Mouse (Mus musculus) kidney, postnatal 0 days (tissue): Measurements from ENCODE around the gene Epb41l5. TPM values are rescaled to one million over a fixed set of nuclear protein-coding genes. Genes with fewer than 3 reads are reported as not detected.

ENCODE experiments used
- ATAC-seq: fragments of 200-750 bp; cut with Nextera tagmentation; replicated peaks from 2 replicates; pipeline ENCODE4 v1.8.0; 2017; ENCODE audit warnings: low read depth, moderate number of reproducible peaks, moderate TSS enrichment, moderate library complexity; ENCODE audit not compliant: low FRiP score
- DNase-seq: peaks from one replicate; pipeline ENCODE4 v3.0.0-alpha.2; 2016; ENCODE audit warnings: low spot score
- H3K27ac ChIP-seq: fragments of 300-500 bp; sonication (generic); 2 replicates; pipeline ENCODE4 v1.5.1; 2014; ENCODE audit warnings: mild to moderate bottlenecking
- H3K27me3 ChIP-seq: fragments of 300-500 bp; sonication (generic); 2 replicates; pipeline ENCODE4 v1.6.1; 2014; ENCODE audit warnings: low read length, mixed read lengths; ENCODE audit not compliant: insufficient read depth
- H3K36me3 ChIP-seq: fragments of 300-500 bp; sonication (generic); 2 replicates; pipeline ENCODE4 v1.6.1; 2014; ENCODE audit warnings: low read length, mixed read lengths; ENCODE audit not compliant: insufficient read depth
- H3K4me1 ChIP-seq: fragments of 300-500 bp; sonication (generic); replicated peaks from 2 replicates; pipeline ENCODE4 v1.6.1; 2014; ENCODE audit warnings: antibody characterized with exemption, low read length, mixed read lengths; ENCODE audit not compliant: insufficient read depth
- H3K4me2 ChIP-seq: fragments of 300-500 bp; sonication (generic); 2 replicates; pipeline ENCODE4 v1.6.1; 2014; ENCODE audit warnings: mild to moderate bottlenecking, low read length, moderate library complexity, mixed read lengths
- H3K4me3 ChIP-seq: fragments of 300-500 bp; sonication (generic); replicated peaks from 2 replicates; pipeline ENCODE4 v1.5.1; 2014; ENCODE audit warnings: low read depth, low read length
- H3K9ac ChIP-seq: fragments of 300-500 bp; sonication (generic); 2 replicates; pipeline ENCODE4 v1.6.1; 2014; ENCODE audit warnings: low read depth, low read length
- H3K9me3 ChIP-seq: fragments of 300-500 bp; sonication (generic); replicated peaks from 2 replicates; pipeline ENCODE4 v1.6.1; 2016; ENCODE audit warnings: low read length, inconsistent platforms, mixed read lengths
- CTCF ChIP-seq: IDR thresholded peaks from 2 replicates; pipeline ENCODE4 v1.5.1; 2016; ENCODE audit warnings: antibody characterized with exemption, low read depth, mild to moderate bottlenecking, moderate library complexity
- WGBS: fragments of 180-500 bp; shearing (Covaris S2); extraction: QIAGEN DNeasy Blood & Tissue Kit; methylation state at CpG from one replicate; pipeline ENCODE4 v1.1.7; 2014; 5-methylcytosine and 5-hydroxymethylcytosine counted together
- polyA plus RNA-seq: library from polyadenylated mRNA; unstranded; fragments of >200 nt; fragmentation: Nextera tagmentation; extraction: Ambion mirVana; gene quantifications from 2 replicates; pipeline ENCODE4 v1.2.1, GENCODE M21; 2015

Epb41l5 gene
- polyA plus RNA-seq, 1 experiment from 2014 or later = 50.9 TPM

DNA sequence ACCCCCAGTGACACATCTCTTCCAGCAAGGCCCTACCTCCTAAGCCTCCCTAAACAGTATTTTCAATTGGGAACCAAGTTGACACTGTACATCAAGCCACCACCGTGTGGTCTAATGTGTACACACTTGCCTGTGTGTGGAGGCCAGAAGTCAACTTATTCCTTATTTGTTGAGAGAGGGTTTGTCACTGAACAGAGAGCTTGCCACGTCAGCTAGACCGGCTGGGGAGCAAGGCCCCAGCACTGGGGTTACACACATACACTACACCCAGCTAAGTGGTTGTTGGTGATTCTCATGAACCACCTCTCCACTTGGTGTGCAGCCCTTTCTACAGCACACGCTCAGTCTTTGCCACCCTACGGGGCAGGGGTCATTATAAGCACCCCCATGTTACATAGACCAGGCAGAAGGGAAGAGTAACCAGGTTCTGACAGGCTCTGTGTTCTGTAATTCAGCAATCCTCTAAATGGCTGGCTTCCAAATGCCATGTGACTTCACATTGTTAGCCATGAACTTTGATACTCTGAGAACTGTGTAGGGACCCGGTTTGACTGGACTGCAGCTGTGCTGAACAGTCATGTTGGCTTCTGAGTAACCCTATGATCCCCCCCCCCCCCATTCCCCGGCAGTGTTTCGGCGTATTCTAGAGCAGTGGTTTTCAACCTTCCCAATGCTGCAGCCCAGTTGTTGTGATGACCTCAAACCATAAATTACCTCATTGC lies 107.8 kb downstream of the Epb41l5 start:
- H3K27ac ChIP-seq = peak overlapping the region; percentile 68
- H3K4me1 ChIP-seq = no peaks in the 10 kb centered on the region
- WGBS = 54% methylated on average over 9 of the region's 9 CpGs
- peak; percentile 66 for DNase-seq
- no peak overlapping the region for H3K4me3 ChIP-seq
- no peaks in the 10 kb centered on the region for H3K27me3 ChIP-seq
- H3K9ac ChIP-seq = no peak overlapping the region
- H3K9me3 ChIP-seq = no peaks in the 10 kb centered on the region
- ATAC-seq = peak; percentile 94
- no peaks in the 10 kb centered on the region for H3K36me3 ChIP-seq
- no peak overlapping the region for H3K4me2 ChIP-seq
- TF ChIP-seq CTCF = no peak

- Histone ChIP-seq H3K4me3 (no peak overlapping the region), H3K9me3 (no peaks in the 10 kb centered on the region), H3K4me1 (no peaks in the 10 kb centered on the region), H3K9ac (no peak overlapping the region), H3K27ac (no peak overlapping the region), H3K27me3 (no peaks in the 10 kb centered on the region), H3K36me3 (no peaks in the 10 kb centered on the region), H3K4me2 (no peak overlapping the region)
- ATAC-seq (no peak), DNase-seq (no peak)
- WGBS = 50% methylated on average over 2 of the region's 2 CpGs
- TF ChIP-seq CTCF = no peak
These were observed 109.5 kb downstream of the Epb41l5 start for GRCm38 (mm10) chr1:119539252-119539651.

DNA sequence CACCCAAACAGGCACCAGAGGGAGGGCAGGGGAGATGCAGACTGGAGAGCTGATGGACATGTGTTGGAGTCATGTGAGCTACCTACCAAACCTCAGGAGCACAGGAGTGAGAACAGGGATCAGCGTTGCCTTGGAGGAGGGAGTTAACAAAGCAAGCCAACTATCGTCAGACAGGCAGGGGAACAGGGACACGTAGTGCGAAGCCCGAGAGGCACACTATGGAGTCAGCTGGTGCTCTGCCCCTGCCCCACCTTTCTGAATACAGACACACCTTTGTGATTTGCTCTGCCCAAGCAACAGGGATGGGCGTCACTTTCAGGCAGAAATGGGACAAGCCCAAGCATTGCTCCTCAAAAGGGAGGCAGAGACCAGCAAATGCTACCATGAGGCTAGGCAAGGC lies 111.1 kb downstream of the Epb41l5 start:
- Histone ChIP-seq H3K27me3 (no peaks in the 10 kb centered on the region), H3K36me3 (no peaks in the 10 kb centered on the region), H3K9me3 (no peaks in the 10 kb centered on the region), H3K4me2 (no peak overlapping the region), H3K4me3 (no peak overlapping the region), H3K27ac (no peak overlapping the region), H3K9ac (no peak overlapping the region), H3K4me1 (no peaks in the 10 kb centered on the region)
- DNase-seq = no peak
- TF ChIP-seq CTCF = no peak
- no peak for ATAC-seq
- 81% methylated on average over 6 of the region's 6 CpGs for WGBS

- no peak for DNase-seq
- H3K36me3 ChIP-seq = no peaks in the 10 kb centered on the region
- H3K4me2 ChIP-seq = no peak overlapping the region
- H3K4me1 ChIP-seq = no peaks in the 10 kb centered on the region
- TF ChIP-seq CTCF = no peak
- H3K27ac ChIP-seq = no peak overlapping the region
- H3K9me3 ChIP-seq = no peaks in the 10 kb centered on the region
- H3K27me3 ChIP-seq = no peaks in the 10 kb centered on the region
- no peak for ATAC-seq
- H3K4me3 ChIP-seq = no peak overlapping the region
- H3K9ac ChIP-seq = no peak overlapping the region
- WGBS = 83% methylated on average over 2 of the region's 2 CpGs
These were observed 112.7 kb downstream of the Epb41l5 start for GRCm38 (mm10) chr1:119536122-119536521.

- H3K4me1 ChIP-seq = no peaks in the 10 kb centered on the region
- no peak overlapping the region for H3K4me3 ChIP-seq
- DNase-seq = no peak
- TF ChIP-seq CTCF = no peak
- H3K9ac ChIP-seq = no peak overlapping the region
- H3K9me3 ChIP-seq = no peaks in the 10 kb centered on the region
- 89% methylated on average over 5 of the region's 5 CpGs for WGBS
- no peaks in the 10 kb centered on the region for H3K27me3 ChIP-seq
- no peak overlapping the region for H3K27ac ChIP-seq
- no peaks in the 10 kb centered on the region for H3K36me3 ChIP-seq
- ATAC-seq = no peak
- no peak overlapping the region for H3K4me2 ChIP-seq
These were observed 114.5 kb downstream of the Epb41l5 start for GRCm38 (mm10) chr1:119534341-119534740.

- Histone ChIP-seq H3K9ac (no peak overlapping the region), H3K36me3 (0 out of 2 replicates have a peak, but pooled peaks cover 4% of the 10 kb centered on the region), H3K27me3 (no peaks in the 10 kb centered on the region), H3K9me3 (no peaks in the 10 kb centered on the region), H3K4me2 (no peak overlapping the region), H3K27ac (no peak overlapping the region), H3K4me1 (no peaks in the 10 kb centered on the region), H3K4me3 (no peak overlapping the region)
- TF ChIP-seq CTCF = no peak
- ATAC-seq (0 out of 2 replicates have a peak, but pooled peaks have one; percentile 27), DNase-seq (no peak)
- WGBS = 81% methylated on average over 18 of the region's 18 CpGs
These were observed 115.6 kb downstream of the Epb41l5 start for GRCm38 (mm10) chr1:119533093-119533805.
